Mouse (Mus musculus): ENCODE data around the gene Ulk4.

DNA sequence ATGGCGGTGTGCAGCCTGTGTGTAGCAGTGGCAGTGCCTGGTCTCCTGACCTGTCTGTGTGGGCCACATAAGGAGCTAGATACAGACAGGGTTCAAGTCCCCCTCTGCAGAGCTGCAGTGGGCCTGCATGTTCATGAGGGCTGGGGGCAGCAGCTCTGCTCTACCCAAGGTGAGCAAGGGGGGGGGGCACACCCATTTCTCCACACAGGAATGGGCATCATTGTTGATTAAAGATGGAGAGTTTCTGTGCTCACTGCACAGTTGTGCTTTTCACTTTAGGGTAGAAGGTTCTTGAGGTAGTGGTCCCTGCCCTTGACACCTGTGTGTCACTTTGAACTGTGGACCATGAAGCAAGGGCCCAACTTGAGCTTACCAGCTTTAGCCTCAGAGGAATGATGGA is 328.2 kb downstream of the Ulk4 start:
- TF ChIP-seq POLR2A (IDR thresholded peaks at IDR 0.05; ENCODE audit: low read depth, low read length), result no peak
- no peak for TF ChIP-seq CTCF (IDR thresholded peaks at IDR 0.05; ENCODE audit: borderline replicate concordance, insufficient read depth, low read length)
